15 mouse cellular contexts compared by ENCODE assay signal in the genomic region with DNA sequence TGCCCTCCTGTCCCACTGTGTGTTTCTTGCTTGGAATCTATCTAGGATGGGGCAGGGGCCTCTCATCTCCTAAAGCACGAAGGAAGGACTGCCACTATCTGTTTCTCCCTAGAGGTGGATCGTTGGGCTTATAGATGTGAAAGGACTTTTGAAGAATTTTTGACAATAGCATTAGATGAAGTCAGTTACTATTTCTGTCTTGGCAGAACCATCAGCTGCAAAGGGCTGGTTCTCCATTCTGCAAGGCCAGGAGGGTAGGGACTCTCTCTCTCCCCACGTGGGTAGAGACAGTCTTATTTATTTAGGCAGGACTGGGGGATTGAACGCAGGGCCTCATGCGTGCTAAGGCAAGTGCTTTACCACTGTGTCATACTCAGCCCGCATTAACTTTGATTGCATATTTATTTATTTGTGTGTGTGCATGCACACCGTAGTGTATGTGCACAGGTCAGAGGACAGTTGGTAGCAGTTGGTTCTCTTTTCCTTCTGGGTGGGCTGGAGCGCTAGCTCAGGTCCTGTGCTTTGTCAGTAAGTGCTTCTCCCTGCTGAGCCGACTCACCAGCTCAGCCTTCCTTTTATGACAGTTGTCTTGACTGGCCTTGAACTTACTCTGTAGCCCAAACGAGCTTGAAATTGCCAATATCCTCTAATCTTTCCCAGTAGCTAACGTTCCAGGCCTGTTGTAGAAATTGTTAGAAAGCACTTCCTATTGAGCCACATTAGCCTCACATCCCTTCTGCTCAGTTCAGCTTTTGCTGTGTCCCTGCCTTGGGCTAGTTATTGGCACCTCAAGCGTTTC. TPM values are rescaled to one million over a fixed set of nuclear protein-coding genes. Genes with fewer than 3 reads are reported as not detected.
A peak's percentile ranks its signal among the peaks of the same experiment; 100 is the strongest.
DNase-seq lines count a peak whose midpoint lies in the region; ATAC-seq and TF ChIP-seq lines count a peak whose summit lies in the region.
"Had no signal": no experiment of that assay in that cellular context is flagged by ENCODE, and none has a peak within 500 bp of the region (broad histone marks: within the 10 kb centered on the region; RNA-seq: fewer than 3 reads in every experiment).

No protein-coding gene starts in this region.

- TF ChIP-seq EP300 in CH12.LX (IDR thresholded peaks at IDR 0.05; ENCODE audit: low read length): no peak

- no peaks in the 10 kb centered on the region for H3K36me3 ChIP-seq in heart, embryonic 16.5 days (ENCODE audit: control insufficient read depth, insufficient read depth)
- H3K36me3 ChIP-seq in CH12.LX (replicated peaks in 1 of 2; ENCODE audit: control insufficient read depth in 1 of 2, insufficient read depth in 1 of 2, low read length in 1 of 2): no peaks in the 10 kb centered on the region
- H3K36me3 ChIP-seq in hindbrain, embryonic 10.5 days: no peaks in the 10 kb centered on the region

- dilution Hi-C loops in CH12.LX (cut with MboI; ENCODE audit: extremely low pct_ligation_motif_present, extremely low pct_unique_long_range_greater_than_20kb, low sequenced_read_pairs): no loop called here

- H3K79me2 ChIP-seq in CH12.LX (replicated peaks; ENCODE audit: control insufficient read depth, extremely low read depth, insufficient read depth, poor library complexity, severe bottlenecking): no peaks in the 10 kb centered on the region

- H3K4me3 ChIP-seq in heart, embryonic 16.5 days (ENCODE audit: low read length): 0 out of 2 replicates have a peak overlapping the region, but pooled peaks have one; percentile 9
- H3K4me3 ChIP-seq in CH12.LX (replicated peaks in 1 of 3; ENCODE audit: low read depth in 2 of 3, low read length in 2 of 3, poor library complexity in 1 of 3): no peak overlapping the region
- no peak overlapping the region for H3K4me3 ChIP-seq in hindbrain, embryonic 10.5 days

- ATAC-seq in heart, embryonic 16.5 days (replicated peaks; ENCODE audit: extremely low read depth, insufficient read depth, low FRiP score): no peak
- ATAC-seq in granulocyte monocyte progenitor cell, adult 5-6 weeks (replicated peaks; ENCODE audit: poor library complexity, severe bottlenecking): 0 out of 2 replicates have a peak, but pooled peaks have one; percentile 5
- ATAC-seq: forebrain, embryonic 14.5 days; hindbrain, postnatal 0 days had no signal

- peak overlapping the region; percentile 75 for H3K9ac ChIP-seq in heart, embryonic 16.5 days (ENCODE audit: low read length)
- no peak overlapping the region for H3K9ac ChIP-seq in CH12.LX (ENCODE audit: insufficient read depth, low read depth)

- TF ChIP-seq POLR2A in CH12.LX (IDR thresholded peaks at IDR 0.05; ENCODE audit: low read depth, low read length): no peak

- intact Hi-C loops in heart, postnatal 36 days (cut with DNase I): no loop called here

- TF ChIP-seq CTCF in CH12.LX (conservative IDR thresholded peaks at IDR 0.05 in 1 of 2, IDR thresholded peaks at IDR 0.05 in 1 of 2; ENCODE audit: low read depth in 2 of 2, low read length in 2 of 2): no peak

- peaks cover 28% of the 10 kb centered on the region for H3K4me1 ChIP-seq in heart, embryonic 16.5 days (ENCODE audit: control insufficient read depth, insufficient read depth, low read length)
- H3K4me1 ChIP-seq in CH12.LX (ENCODE audit: control insufficient read depth in 1 of 2, insufficient read depth in 2 of 2): peaks cover 0 to 33% of the 10 kb centered on the region in 2 experiments; a peak in 2 of 4 replicates
- peaks cover 42% of the 10 kb centered on the region for H3K4me1 ChIP-seq in hindbrain, embryonic 10.5 days (replicated peaks)

- 49% methylated on average over 12 of the region's 12 CpGs for WGBS in heart, embryonic 16.5 days
- WGBS in hindbrain, embryonic 10.5 days: 70% methylated on average over 12 of the region's 12 CpGs

- H3K27me3 ChIP-seq in heart, embryonic 16.5 days (ENCODE audit: control insufficient read depth, insufficient read depth, low read length): no peaks in the 10 kb centered on the region
- peaks cover 6% of the 10 kb centered on the region for H3K27me3 ChIP-seq in CH12.LX (replicated peaks)
- peaks cover 12% of the 10 kb centered on the region; the same call in 1 of the 2 replicates for H3K27me3 ChIP-seq in hindbrain, embryonic 10.5 days (ENCODE audit: insufficient read depth, poor library complexity, severe bottlenecking)

- H3K27ac ChIP-seq in heart, embryonic 16.5 days (ENCODE audit: low read length): peak overlapping the region; percentile 87
- no peak overlapping the region for H3K27ac ChIP-seq in CH12.LX (ENCODE audit: insufficient read depth, low read depth)
- no peak overlapping the region for H3K27ac ChIP-seq in hindbrain, embryonic 10.5 days

- TF ChIP-seq RAD21 in CH12.LX (IDR thresholded peaks at IDR 0.05; ENCODE audit: low read depth, low read length): no peak

- H3K9me3 ChIP-seq in heart, embryonic 16.5 days (replicated peaks; ENCODE audit: control insufficient read depth, low read length): no peaks in the 10 kb centered on the region
- H3K9me3 ChIP-seq in CH12.LX (replicated peaks; ENCODE audit: low read length): peaks cover 2% of the 10 kb centered on the region
- no peaks in the 10 kb centered on the region for H3K9me3 ChIP-seq in hindbrain, embryonic 10.5 days

- DNase-seq in heart, postnatal 36 days: no peak
- DNase-seq in CH12.LX (ENCODE audit: extremely low read depth) (peak; percentile 38), adipocyte (ENCODE audit: low spot score) (peak; percentile 30)
- DNase-seq in urinary bladder, postnatal 10 days (ENCODE audit: low spot score): no peak
- no peak for DNase-seq in urinary bladder, postnatal 14 days (ENCODE audit: low spot score)
- DNase-seq in hindbrain, embryonic 10.5 days (ENCODE audit: low spot score): no peak
- DNase-seq: gastrocnemius, postnatal 25 days; right cerebral cortex, postnatal 4 days; thymus, adult 18-20 months had no signal

- H3K4me2 ChIP-seq in heart, embryonic 16.5 days (ENCODE audit: low read depth, low read length): peak overlapping the region; percentile 74
- H3K4me2 ChIP-seq in CH12.LX (ENCODE audit: insufficient read depth, low read depth, poor library complexity, severe bottlenecking): no peak overlapping the region

- in situ Hi-C loops in CH12.LX (cut with MboI; ENCODE audit: low pct_ligation_motif_present, low pct_unique_long_range_greater_than_20kb, low sequenced_read_pairs): no loop called here

TF ChIP-seq in CH12.LX, 34 proteins besides CTCF, POLR2A, EP300 and RAD21:
- peak; percentile 47; the same call in 1 of the 2 replicates for TF ChIP-seq JUN (IDR thresholded peaks at IDR 0.05; ENCODE audit: insufficient read depth, low read depth, low read length)
- 0 out of 2 replicates have a peak, but pooled peaks have one; percentile 9 for TF ChIP-seq ETS1 (conservative IDR thresholded peaks at IDR 0.05; ENCODE audit: low read depth, low read length)
- peak; percentile 91 for TF ChIP-seq MEF2A (IDR thresholded peaks at IDR 0.05; ENCODE audit: borderline replicate concordance, low read depth, low read length)
- TF ChIP-seq KAT2A (IDR thresholded peaks at IDR 0.05; ENCODE audit: insufficient replicate concordance, low read length): no peak

RNA-seq across cellular contexts. Expression of gene Armh1, which starts 1.5 kb away (rescaled TPM):
- 0.85 and 0.95 TPM in 2 replicates for polyA plus RNA-seq in heart, embryonic 16.5 days (2015; fragmentation: Nextera tagmentation; extraction: Ambion mirVana)
- total RNA-seq in heart, postnatal 36 days (2021): not detected
- total RNA-seq in CH12.LX (2012; rRNA removed) (not detected in 2 replicates), CH12.LX (2014; rRNA removed) (not detected in 2 replicates)
- polyA plus RNA-seq in CH12.LX (2012; ENCODE audit: insufficient read length, low read depth): 0.18 TPM in 1 of 2 replicates, not detected in the other
- total RNA-seq in granulocyte monocyte progenitor cell, adult 5-6 weeks (2014; fragmentation: Nextera tagmentation): not detected in 2 replicates
- total RNA-seq in granulocyte monocyte progenitor cell, adult 5-6 weeks (2017): not detected in 2 replicates
- polyA plus RNA-seq in hindbrain, embryonic 10.5 days (2016; fragmentation: Nextera tagmentation; extraction: Ambion mirVana): 0.39 and 0.62 TPM in 2 replicates
- total RNA-seq: gastrocnemius, postnatal 25 days; megakaryocyte-erythroid progenitor cell, adult 5-6 weeks had no signal
- polyA plus RNA-seq: myocyte had no signal

RNA-seq across cellular contexts. Expression of gene Tmem53, which starts 1.7 kb away (rescaled TPM):
- polyA plus RNA-seq in heart, embryonic 16.5 days (2015; fragmentation: Nextera tagmentation; extraction: Ambion mirVana): 36.8 and 39.9 TPM in 2 replicates
- 10 to 100 TPM; 26.5 to 28.5 TPM for total RNA-seq in heart, postnatal 36 days (2021)
- total RNA-seq in CH12.LX (2012; rRNA removed): 0.50 and 1.1 TPM in 2 replicates
- total RNA-seq in CH12.LX (2014; rRNA removed): 1.4 and 1.5 TPM in 2 replicates
- 1.00 and 1.2 TPM in 2 replicates for polyA plus RNA-seq in CH12.LX (2012; ENCODE audit: insufficient read length, low read depth)
- total RNA-seq in granulocyte monocyte progenitor cell, adult 5-6 weeks (2014; fragmentation: Nextera tagmentation): 3.7 and 5.1 TPM in 2 replicates
- 0.36 and 4.8 TPM in 2 replicates for total RNA-seq in granulocyte monocyte progenitor cell, adult 5-6 weeks (2017)
- 10.7 and 13.1 TPM in 2 replicates for polyA plus RNA-seq in hindbrain, embryonic 10.5 days (2016; fragmentation: Nextera tagmentation; extraction: Ambion mirVana)
- total RNA-seq: megakaryocyte-erythroid progenitor cell, adult 5-6 weeks had no signal

Comparison
In these comparisons a context has a peak if more than half of its experiments do, and no peak if none do; other contexts are left out.
1. DNase-seq: peak in CH12.LX (single experiment) and adipocyte (single experiment); none in heart, postnatal 36 days (0 of 2), urinary bladder, postnatal 10 days (single experiment), urinary bladder, postnatal 14 days (single experiment) and hindbrain, embryonic 10.5 days (single experiment).
2. RNA of gene Tmem53, which starts 1.7 kb away (total RNA-seq): 26.5 to 28.5 TPM in heart, postnatal 36 days; 0.36 to 5.1 TPM in granulocyte monocyte progenitor cell, adult 5-6 weeks and 0.50 to 1.5 TPM in CH12.LX; every median in the first group is over 4 times any median in the second.